Mouse (Mus musculus) testis, adult 2 months (tissue): Measurements from ENCODE around the gene Ctsh. TPM values are rescaled to one million over a fixed set of nuclear protein-coding genes. Genes with fewer than 3 reads are reported as not detected.

Source experiments
- H3K27ac ChIP-seq: fragments of 200-500 bp; 2 replicates; pipeline ENCODE4 v1.5.1; 2012; ENCODE audit warnings: low read depth, low read length; ENCODE audit not compliant: control insufficient read depth, insufficient read depth
- H3K27me3 ChIP-seq: fragments of 200-500 bp; 2 replicates; pipeline ENCODE4 v1.6.1; 2012; ENCODE audit warnings: mild to moderate bottlenecking, low read length, moderate library complexity; ENCODE audit not compliant: control insufficient read depth, insufficient read depth
- H3K36me3 ChIP-seq: fragments of 200-500 bp; 2 replicates; pipeline ENCODE4 v1.6.1; 2012; ENCODE audit warnings: mild to moderate bottlenecking, low read length; ENCODE audit not compliant: control insufficient read depth, insufficient read depth
- H3K4me1 ChIP-seq: fragments of 200-500 bp; 2 replicates; pipeline ENCODE4 v1.6.1; 2012; ENCODE audit warnings: low read length; ENCODE audit not compliant: control insufficient read depth, insufficient read depth
- H3K4me3 ChIP-seq: fragments of 200-500 bp; 2 replicates; pipeline ENCODE4 v1.5.1; 2012; ENCODE audit warnings: low read depth, mild to moderate bottlenecking, low read length, moderate library complexity, mixed read lengths; ENCODE audit not compliant: control insufficient read depth
- CTCF ChIP-seq: fragments of 200-500 bp; IDR thresholded peaks from 2 replicates; pipeline ENCODE4 v1.5.1; 2012; ENCODE audit warnings: low read depth, mild to moderate bottlenecking, inconsistent platforms, low read length, moderate library complexity; ENCODE audit not compliant: control insufficient read depth, insufficient read depth, insufficient replicate concordance
- POLR2A ChIP-seq: fragments of 200-500 bp; IDR thresholded peaks from 2 replicates; pipeline ENCODE4 v1.6.1; 2012; ENCODE audit warnings: low read depth, mild to moderate bottlenecking, inconsistent platforms, low read length, moderate library complexity; ENCODE audit not compliant: control insufficient read depth
- polyA plus RNA-seq: library from polyadenylated mRNA; depleted of rRNA; stranded (reverse); fragments of >200 nt; gene quantifications from 2 replicates; pipeline ENCODE4 v1.2.3, GENCODE M21; 2012; rRNA removed

The Ctsh gene
- polyA plus RNA-seq, 1 experiment, result 6.5 TPM

DNA sequence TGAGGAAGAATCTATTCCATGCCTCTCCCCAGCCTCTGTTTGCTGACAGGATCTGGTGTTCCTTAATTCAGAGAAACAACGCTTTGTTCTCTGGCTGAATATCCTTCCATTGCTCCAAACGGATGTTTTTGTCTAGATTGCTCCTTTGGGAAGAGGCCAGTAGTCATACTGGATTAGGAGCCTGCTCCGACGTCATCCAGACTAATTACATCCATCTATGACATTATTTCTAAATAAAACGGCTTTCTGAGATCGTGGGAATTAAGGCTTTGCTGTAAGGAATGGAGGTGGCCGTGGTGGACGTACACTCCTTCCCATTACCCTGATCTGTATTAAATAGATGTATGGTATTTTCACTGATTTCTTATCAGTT is 70.9 kb downstream of the Ctsh start:
- Histone ChIP-seq H3K4me3 (no peak overlapping the region), H3K27me3 (no peaks in the 10 kb centered on the region), H3K4me1 (peaks cover 7% of the 10 kb centered on the region), H3K27ac (peak overlapping the region; percentile 52; the same call in 1 of the 2 replicates), H3K36me3 (no peaks in the 10 kb centered on the region)
- no peak for TF ChIP-seq POLR2A
- TF ChIP-seq CTCF, result no peak

Other genes with a start within 250 kb of the Ctsh start
- 3.8 and 4.7 TPM in 2 replicates for gene Rasgrf1, start 144.2 kb upstream of the Ctsh start, polyA plus RNA-seq
- gene Morf4l1, start 60.6 kb downstream of the Ctsh start, polyA plus RNA-seq, result 594 and 775 TPM in 2 replicates
- 5.3 and 5.7 TPM in 2 replicates for gene Adamts7, start 108.9 kb downstream of the Ctsh start, polyA plus RNA-seq
- 2.2 and 2.3 TPM in 2 replicates for gene Tbc1d2b, start 216.7 kb downstream of the Ctsh start, polyA plus RNA-seq